Mouse (Mus musculus) hindbrain, embryonic 11.5 days (tissue): Measurements from ENCODE around the gene Lipe. TPM values are rescaled to one million over a fixed set of nuclear protein-coding genes. Genes with fewer than 3 reads are reported as not detected.
"Not testable (repeated sequence)": the region's sequence is repeated elsewhere in the genome, so short reads cannot be mapped to it uniquely, and the experiment has no call there.

Source experiments
- ATAC-seq: fragments of 200-750 bp; cut with Nextera tagmentation; 2 replicates; pipeline ENCODE4 v1.8.0; 2017; ENCODE audit warnings: mild to moderate bottlenecking, moderate TSS enrichment, moderate library complexity; ENCODE audit not compliant: low FRiP score
- DNase-seq: peaks from one replicate; pipeline ENCODE4 v3.0.0-alpha.2; 2015; ENCODE audit warnings: low spot score
- H3K27ac ChIP-seq: fragments of 300-500 bp; sonication (generic); 2 replicates; pipeline ENCODE4 v1.5.1; 2014; ENCODE audit warnings: mild to moderate bottlenecking, low read depth, low read length
- H3K27me3 ChIP-seq: fragments of 300-500 bp; sonication (generic); 2 replicates; pipeline ENCODE4 v1.6.1; 2014; ENCODE audit warnings: mild to moderate bottlenecking, low read length, moderate library complexity, mixed read lengths; ENCODE audit not compliant: control insufficient read depth, insufficient read depth
- H3K36me3 ChIP-seq: fragments of 300-500 bp; sonication (generic); 2 replicates; pipeline ENCODE4 v1.6.1; 2014; ENCODE audit warnings: mild to moderate bottlenecking, low read length, moderate library complexity, mixed read lengths; ENCODE audit not compliant: control insufficient read depth, insufficient read depth
- H3K4me1 ChIP-seq: fragments of 300-500 bp; sonication (generic); replicated peaks from 2 replicates; pipeline ENCODE4 v1.6.1; 2014; ENCODE audit warnings: low read length, mixed read lengths; ENCODE audit not compliant: control insufficient read depth, insufficient read depth
- H3K4me2 ChIP-seq: fragments of 300-500 bp; sonication (generic); replicated peaks from 2 replicates; pipeline ENCODE4 v1.6.1; 2014; ENCODE audit warnings: mild to moderate bottlenecking, low read depth, low read length
- H3K4me3 ChIP-seq: fragments of 300-500 bp; sonication (generic); 2 replicates; pipeline ENCODE4 v1.5.1; 2014; ENCODE audit warnings: low read depth, low read length
- H3K9ac ChIP-seq: fragments of 300-500 bp; sonication (generic); 2 replicates; pipeline ENCODE4 v1.6.1; 2014; ENCODE audit warnings: low read depth, low read length
- H3K9me3 ChIP-seq: fragments of 300-500 bp; sonication (generic); 2 replicates; pipeline ENCODE4 v1.6.1; 2016; ENCODE audit warnings: low read length; ENCODE audit not compliant: control insufficient read depth
- WGBS: fragments of 180-500 bp; shearing (Covaris S2); extraction: QIAGEN DNeasy Blood & Tissue Kit; methylation state at CpG from one replicate; pipeline ENCODE4 v1.1.7; 2014; 5-methylcytosine and 5-hydroxymethylcytosine counted together
- polyA plus RNA-seq: library from polyadenylated mRNA; unstranded; fragments of >200 nt; fragmentation: Nextera tagmentation; extraction: Ambion mirVana; gene quantifications from 2 replicates; pipeline ENCODE4 v1.2.1, GENCODE M21; 2014

Lipe gene
- polyA plus RNA-seq, 1 experiment from 2014 or later, result 2.6 TPM

GRCm38 (mm10) chr7:25433781-25434560 lies 35.5 kb upstream of the Lipe start:
- 90% methylated on average over 9 of the region's 9 CpGs for WGBS

GRCm38 (mm10) chr7:25433007-25433541 lies 34.6 kb upstream of the Lipe start:
- Histone ChIP-seq H3K4me3 (no peak overlapping the region), H3K27ac (no peak overlapping the region), H3K4me2 (no peak overlapping the region), H3K9me3 (no peaks in the 10 kb centered on the region), H3K9ac (no peak overlapping the region), H3K27me3 (no peaks in the 10 kb centered on the region), H3K4me1 (0 out of 2 replicates have a peak, but pooled peaks cover 4% of the 10 kb centered on the region), H3K36me3 (no peaks in the 10 kb centered on the region)
- 13% methylated on average over 5 of the region's 5 CpGs for WGBS
- ATAC-seq (no peak), DNase-seq (peak; percentile 20)

More at GRCm38 (mm10) chr7:25433781-25434560, 35.5 kb upstream of the Lipe start:
- 0 out of 2 replicates have a peak, but pooled peaks cover 4% of the 10 kb centered on the region for H3K4me1 ChIP-seq
- H3K27ac ChIP-seq, result no peak overlapping the region
- no peaks in the 10 kb centered on the region for H3K9me3 ChIP-seq
- H3K27me3 ChIP-seq, result no peaks in the 10 kb centered on the region
- no peak overlapping the region for H3K9ac ChIP-seq
- H3K4me2 ChIP-seq, result no peak overlapping the region
- DNase-seq (no peak), ATAC-seq (no peak)
- no peaks in the 10 kb centered on the region for H3K36me3 ChIP-seq
- H3K4me3 ChIP-seq, result no peak overlapping the region

DNA sequence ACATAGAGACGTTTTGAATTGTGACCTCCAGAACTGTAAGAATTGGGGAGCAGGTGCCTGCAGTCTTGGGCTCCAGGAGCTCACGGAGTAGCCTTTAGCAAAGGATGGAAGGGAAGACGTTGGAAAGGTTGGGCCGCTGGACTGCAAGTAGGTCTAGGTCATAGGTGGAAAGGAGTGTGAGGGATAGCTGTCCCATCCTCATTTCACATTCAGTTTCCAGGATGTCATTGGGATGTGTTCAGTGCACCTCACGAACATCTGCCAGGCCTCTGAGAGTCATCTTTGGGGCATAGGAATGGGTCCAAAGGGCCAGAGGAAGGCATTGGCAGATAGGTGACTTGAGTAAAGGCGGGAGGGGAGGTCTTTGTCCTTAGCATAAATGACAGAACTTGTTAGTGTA lies 33.9 kb upstream of the Lipe start:
- H3K4me3 ChIP-seq, result no peak overlapping the region
- WGBS, result 86% methylated on average over 6 of the region's 6 CpGs
- H3K9me3 ChIP-seq, result no peaks in the 10 kb centered on the region
- no peaks in the 10 kb centered on the region for H3K27me3 ChIP-seq
- 0 out of 2 replicates have a peak, but pooled peaks cover 4% of the 10 kb centered on the region for H3K4me1 ChIP-seq
- ATAC-seq (no peak), DNase-seq (no peak)
- H3K9ac ChIP-seq, result no peak overlapping the region
- no peak overlapping the region for H3K27ac ChIP-seq
- no peaks in the 10 kb centered on the region for H3K36me3 ChIP-seq
- no peak overlapping the region for H3K4me2 ChIP-seq

- DNase-seq (no peak), ATAC-seq (no peak)
- WGBS, result 88% methylated on average over 4 of the region's 4 CpGs
- Histone ChIP-seq H3K36me3 (no peaks in the 10 kb centered on the region), H3K27ac (no peak overlapping the region), H3K27me3 (no peaks in the 10 kb centered on the region), H3K9ac (no peak overlapping the region), H3K4me2 (no peak overlapping the region), H3K4me1 (0 out of 2 replicates have a peak, but pooled peaks cover 4% of the 10 kb centered on the region), H3K4me3 (no peak overlapping the region), H3K9me3 (no peaks in the 10 kb centered on the region)
These were observed 31.6 kb upstream of the Lipe start for GRCm38 (mm10) chr7:25429886-25430784.

- no peak overlapping the region for H3K27ac ChIP-seq
- WGBS, result 87% methylated on average over 3 of the region's 3 CpGs
- no peaks in the 10 kb centered on the region for H3K27me3 ChIP-seq
- ATAC-seq (no peak), DNase-seq (no peak)
- no peak overlapping the region for H3K9ac ChIP-seq
- no peaks in the 10 kb centered on the region for H3K36me3 ChIP-seq
- no peaks in the 10 kb centered on the region for H3K9me3 ChIP-seq
- 0 out of 2 replicates have a peak, but pooled peaks cover 4% of the 10 kb centered on the region for H3K4me1 ChIP-seq
- no peak overlapping the region for H3K4me2 ChIP-seq
- H3K4me3 ChIP-seq, result no peak overlapping the region
These were observed 29.8 kb upstream of the Lipe start for GRCm38 (mm10) chr7:25428321-25428720.

DNA sequence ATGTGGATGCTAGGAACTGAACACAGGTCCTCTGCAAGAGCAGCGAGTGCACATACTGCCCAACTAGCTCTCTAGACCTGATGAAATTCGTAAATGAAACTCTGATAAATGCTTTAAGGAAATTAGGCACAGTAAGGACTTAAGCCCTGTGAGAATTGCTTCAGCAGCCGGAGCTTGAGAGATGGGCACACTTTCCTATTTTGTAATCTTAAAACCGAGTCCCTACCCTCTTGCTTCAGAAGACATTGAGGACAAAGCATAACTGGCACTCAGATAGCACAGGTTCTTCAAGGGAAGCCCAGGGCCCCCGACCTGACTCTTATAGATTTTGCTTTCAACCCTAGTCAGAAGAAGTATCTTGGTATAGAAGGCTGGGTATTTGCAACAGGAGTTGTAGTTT lies 28.6 kb upstream of the Lipe start:
- no peaks in the 10 kb centered on the region for H3K4me1 ChIP-seq
- no peaks in the 10 kb centered on the region for H3K36me3 ChIP-seq
- H3K4me3 ChIP-seq, result no peak overlapping the region
- DNase-seq, result no peak
- H3K9me3 ChIP-seq, result no peaks in the 10 kb centered on the region
- H3K9ac ChIP-seq, result no peak overlapping the region
- no peak overlapping the region for H3K27ac ChIP-seq
- H3K4me2 ChIP-seq, result no peak overlapping the region
- WGBS, result 87% methylated on average over 5 of the region's 5 CpGs
- H3K27me3 ChIP-seq, result no peaks in the 10 kb centered on the region; the same call in 1 of the 2 replicates
- ATAC-seq, result no peak

DNA sequence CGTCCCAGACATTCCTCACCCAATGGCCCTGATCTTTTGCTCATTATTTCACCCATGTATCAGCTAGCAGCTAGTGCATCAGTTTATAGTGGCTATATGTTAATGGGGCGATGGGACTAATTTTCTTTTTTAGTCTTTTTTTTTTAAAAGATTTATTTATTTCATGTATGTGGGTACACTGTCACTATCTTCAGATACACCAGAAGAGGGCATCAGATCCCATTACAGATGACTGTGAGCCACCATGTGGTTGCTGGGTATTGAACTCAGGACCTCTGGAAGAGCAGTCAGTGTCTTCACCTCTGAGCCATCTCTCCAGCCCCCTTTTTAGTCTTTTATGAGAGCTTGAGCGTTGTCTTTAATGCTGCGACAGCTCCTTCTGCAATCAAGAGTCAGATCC lies 27.9 kb upstream of the Lipe start:
- ATAC-seq, H3K9me3 ChIP-seq, H3K9ac ChIP-seq, H3K27me3 ChIP-seq, H3K4me2 ChIP-seq, H3K4me1 ChIP-seq, DNase-seq, H3K27ac ChIP-seq, H3K36me3 ChIP-seq, H3K4me3 ChIP-seq: not testable (repeated sequence)
- WGBS, result 92% methylated on average over 4 of the region's 4 CpGs

DNA sequence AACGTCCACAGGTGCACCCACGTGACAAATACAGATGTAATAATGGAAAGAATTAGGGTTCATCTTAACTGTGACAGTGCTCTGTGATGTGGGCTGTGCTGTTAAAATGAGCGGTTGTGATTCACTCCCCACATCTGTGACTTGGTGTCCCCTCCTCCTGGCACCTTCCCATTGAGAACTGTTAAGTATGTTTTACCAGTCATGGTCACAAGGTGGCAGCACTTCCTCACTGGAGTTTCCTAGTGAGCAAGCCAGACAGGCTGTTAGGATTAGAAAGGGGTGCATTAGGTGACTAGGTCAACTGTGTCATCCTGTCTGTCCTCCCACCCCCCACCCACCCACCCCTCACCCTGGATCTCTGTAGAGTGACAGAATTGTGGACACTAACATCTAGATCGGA lies 25.9 kb upstream of the Lipe start:
- peak; percentile 45; the same call in 1 of the 2 replicates for ATAC-seq
- Histone ChIP-seq H3K27ac (no peak overlapping the region), H3K4me2 (no peak overlapping the region), H3K27me3 (no peaks in the 10 kb centered on the region; the same call in 1 of the 2 replicates), H3K9me3 (no peaks in the 10 kb centered on the region), H3K36me3 (no peaks in the 10 kb centered on the region), H3K4me1 (no peaks in the 10 kb centered on the region), H3K4me3 (no peak overlapping the region), H3K9ac (no peak overlapping the region)
- peak; percentile 91 for DNase-seq
- WGBS, result 43% methylated on average over 4 of the region's 4 CpGs
